Mouse (Mus musculus) B cell, adult (primary cell): ENCODE data around the gene Gm10192. TPM values are rescaled to one million over a fixed set of nuclear protein-coding genes. Genes with fewer than 3 reads are reported as not detected.

Experiments used
- total RNA-seq: library from RNA; stranded (reverse); gene quantifications from 4 replicates; pipeline ENCODE4 v1.2.4, GENCODE M21; 2023; ENCODE audit not compliant: inconsistent age

The Gm10192 gene
- not detected in 4 replicates for total RNA-seq

GRCm38 (mm10) chr4:97183066-97183465 lies at the start of gene Gm10192:
Gm10192 (minus strand) TSS chr4:97183166.

